Mouse (Mus musculus) stomach, embryonic 14.5 days (tissue): Measurements from ENCODE around the gene Crybg3. TPM values are rescaled to one million over a fixed set of nuclear protein-coding genes. Genes with fewer than 3 reads are reported as not detected.

ENCODE experiments used
- ATAC-seq: fragments of 200-750 bp; cut with Nextera tagmentation; 2 replicates; pipeline ENCODE4 v1.8.0; 2017; ENCODE audit warnings: low read depth, moderate TSS enrichment; ENCODE audit not compliant: insufficient number of reproducible peaks, insufficient read depth, low FRiP score
- H3K27ac ChIP-seq: fragments of 300-500 bp; sonication (generic); 2 replicates; pipeline ENCODE4 v1.5.1; 2014; ENCODE audit warnings: mild to moderate bottlenecking, low read length, moderate library complexity, mixed read lengths
- H3K27me3 ChIP-seq: fragments of 300-500 bp; sonication (generic); 2 replicates; pipeline ENCODE4 v1.6.1; 2014; ENCODE audit warnings: low read length, control low read depth, mixed read lengths; ENCODE audit not compliant: control insufficient read depth, insufficient read depth
- H3K36me3 ChIP-seq: fragments of 300-500 bp; sonication (generic); 2 replicates; pipeline ENCODE4 v1.6.1; 2014; ENCODE audit warnings: mild to moderate bottlenecking, control low read depth, low read length, moderate library complexity, mixed read lengths; ENCODE audit not compliant: control insufficient read depth, insufficient read depth
- H3K4me1 ChIP-seq: fragments of 300-500 bp; sonication (generic); 2 replicates; pipeline ENCODE4 v1.6.1; 2014; ENCODE audit warnings: low read length, control low read depth, mixed read lengths; ENCODE audit not compliant: control insufficient read depth, insufficient read depth
- H3K4me2 ChIP-seq: fragments of 300-500 bp; sonication (generic); replicated peaks from 2 replicates; pipeline ENCODE4 v1.6.1; 2014; ENCODE audit warnings: low read depth, low read length, control low read depth
- H3K4me3 ChIP-seq: fragments of 300-500 bp; sonication (generic); 2 replicates; pipeline ENCODE4 v1.5.1; 2014; ENCODE audit warnings: low read depth, low read length, control low read depth
- H3K9ac ChIP-seq: fragments of 300-500 bp; sonication (generic); replicated peaks from 2 replicates; pipeline ENCODE4 v1.6.1; 2014; ENCODE audit warnings: low read depth, mild to moderate bottlenecking, control low read depth, low read length, moderate library complexity, mixed read lengths
- H3K9me3 ChIP-seq: fragments of 300-500 bp; sonication (generic); 2 replicates; pipeline ENCODE4 v1.6.1; 2016; ENCODE audit warnings: low read depth, low read length, control low read depth; ENCODE audit not compliant: control insufficient read depth
- WGBS: fragments of 180-500 bp; shearing (Covaris S2); extraction: QIAGEN DNeasy Blood & Tissue Kit; methylation state at CpG from one replicate; pipeline ENCODE4 v1.1.7; 2014; 5-methylcytosine and 5-hydroxymethylcytosine counted together
- polyA plus RNA-seq: library from polyadenylated mRNA; unstranded; fragments of >200 nt; fragmentation: Nextera tagmentation; extraction: Ambion mirVana; gene quantifications from 2 replicates; pipeline ENCODE4 v1.2.1, GENCODE M21; 2014

The Crybg3 gene
- polyA plus RNA-seq, 1 experiment from 2014 or later = 18.4 TPM

DNA sequence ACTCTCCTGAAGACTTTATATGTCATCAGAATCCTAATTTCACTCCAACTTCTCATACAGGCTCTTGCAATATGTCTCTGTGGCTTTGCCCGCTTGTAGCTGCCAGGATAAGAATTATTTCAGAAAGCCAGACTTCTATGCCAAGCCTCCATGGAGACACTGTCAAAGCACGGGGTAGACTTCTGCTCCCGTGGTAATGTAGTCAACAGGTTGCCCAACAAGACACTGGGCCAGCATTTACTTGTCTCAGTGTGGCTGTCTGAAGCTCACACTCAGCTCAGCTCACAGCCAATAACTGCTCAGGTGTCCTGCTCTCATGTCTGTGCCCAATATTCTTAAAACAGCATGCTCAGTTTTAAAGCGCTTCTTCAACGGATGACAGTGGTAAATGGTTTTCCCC, 85.6 kb downstream of the Crybg3 start:
- H3K36me3 ChIP-seq = no peaks in the 10 kb centered on the region; the same call in 1 of the 2 replicates
- no peak overlapping the region for H3K4me3 ChIP-seq
- no peaks in the 10 kb centered on the region for H3K27me3 ChIP-seq
- H3K27ac ChIP-seq = no peak overlapping the region
- WGBS = 94% methylated on average over 5 of the region's 5 CpGs
- H3K9ac ChIP-seq = no peak overlapping the region
- no peak for ATAC-seq
- H3K4me1 ChIP-seq = no peaks in the 10 kb centered on the region
- no peak overlapping the region for H3K4me2 ChIP-seq
- peaks cover 3% of the 10 kb centered on the region; the same call in 1 of the 2 replicates for H3K9me3 ChIP-seq

DNA sequence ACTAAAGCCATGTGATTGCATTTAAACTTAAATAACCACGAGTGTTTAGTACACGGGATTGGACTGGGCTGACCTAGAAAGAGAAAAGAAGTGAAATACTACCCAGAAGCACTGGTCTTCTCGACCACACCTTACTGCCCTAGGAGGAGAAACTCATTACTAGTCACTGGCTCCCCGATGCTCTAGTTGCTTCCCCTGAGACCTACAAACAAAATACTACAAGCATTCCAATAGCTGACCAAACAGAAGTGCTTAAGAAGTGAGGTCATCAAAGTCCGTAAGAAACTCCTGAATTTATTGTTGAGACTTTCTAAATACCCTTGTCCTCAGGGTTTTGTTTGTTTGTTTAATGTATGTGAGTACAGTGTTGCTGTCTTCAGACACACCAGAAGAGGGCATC, 90.9 kb downstream of the Crybg3 start:
- H3K9me3 ChIP-seq = no peaks in the 10 kb centered on the region
- H3K4me1 ChIP-seq = no peaks in the 10 kb centered on the region
- no peak overlapping the region for H3K27ac ChIP-seq
- H3K9ac ChIP-seq = no peak overlapping the region
- H3K36me3 ChIP-seq = peaks cover 3% of the 10 kb centered on the region; the same call in 1 of the 2 replicates
- no peaks in the 10 kb centered on the region for H3K27me3 ChIP-seq
- 90% methylated on average over 5 of the region's 5 CpGs for WGBS
- no peak overlapping the region for H3K4me3 ChIP-seq
- no peak overlapping the region for H3K4me2 ChIP-seq
- no peak for ATAC-seq

DNA sequence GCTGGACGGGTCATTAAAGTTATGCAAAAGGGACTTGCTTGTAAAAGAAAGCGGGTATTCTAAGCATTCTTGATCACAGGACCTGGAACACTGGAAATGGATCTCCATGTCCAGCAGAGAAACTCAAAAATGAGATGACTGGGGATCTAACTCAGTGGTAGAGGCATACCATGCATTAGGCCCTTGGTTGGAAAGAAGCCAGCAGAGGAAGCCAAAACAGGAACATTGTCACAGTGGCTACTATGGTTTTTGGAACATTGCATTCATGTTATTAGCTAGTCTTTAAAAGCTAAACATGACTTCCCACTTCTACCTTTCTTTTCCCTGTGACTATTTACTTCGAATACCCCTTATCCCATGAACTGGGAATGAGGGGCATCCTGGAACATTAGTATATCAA, 101.6 kb downstream of the Crybg3 start:
- no peak for ATAC-seq
- H3K9me3 ChIP-seq = no peaks in the 10 kb centered on the region
- H3K36me3 ChIP-seq = peaks cover 7% of the 10 kb centered on the region; the same call in 1 of the 2 replicates
- H3K4me3 ChIP-seq = no peak overlapping the region
- H3K4me2 ChIP-seq = no peak overlapping the region
- H3K4me1 ChIP-seq = no peaks in the 10 kb centered on the region
- no peak overlapping the region for H3K27ac ChIP-seq
- H3K27me3 ChIP-seq = no peaks in the 10 kb centered on the region
- WGBS = 90% methylated on average over 3 of the region's 3 CpGs
- no peak overlapping the region for H3K9ac ChIP-seq

DNA sequence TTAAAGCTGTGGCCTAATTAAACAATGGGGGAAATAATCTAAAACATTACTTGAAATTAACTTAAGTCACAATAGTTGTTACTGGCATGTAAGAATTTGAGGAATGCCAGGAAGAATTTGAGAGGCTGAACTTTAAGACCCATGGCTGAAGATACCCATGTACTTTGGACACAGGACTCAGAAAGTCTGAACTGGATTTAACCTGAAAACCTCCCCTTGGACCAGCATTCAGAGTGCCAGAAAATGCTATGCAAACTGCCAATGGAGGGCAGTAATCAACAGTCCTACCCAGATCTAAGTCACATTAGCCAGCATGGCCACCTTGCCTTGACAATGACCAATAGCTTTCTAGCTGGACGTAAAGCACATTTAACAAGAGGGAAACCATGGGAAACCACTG, 102.8 kb downstream of the Crybg3 start:
- 62% methylated on average over 1 of the region's 1 CpGs for WGBS
- H3K4me2 ChIP-seq = no peak overlapping the region
- no peak overlapping the region for H3K27ac ChIP-seq
- H3K4me1 ChIP-seq = no peaks in the 10 kb centered on the region
- H3K9ac ChIP-seq = no peak overlapping the region
- no peaks in the 10 kb centered on the region for H3K9me3 ChIP-seq
- H3K27me3 ChIP-seq = no peaks in the 10 kb centered on the region
- H3K36me3 ChIP-seq = peaks cover 16% of the 10 kb centered on the region
- no peak for ATAC-seq
- H3K4me3 ChIP-seq = no peak overlapping the region

DNA sequence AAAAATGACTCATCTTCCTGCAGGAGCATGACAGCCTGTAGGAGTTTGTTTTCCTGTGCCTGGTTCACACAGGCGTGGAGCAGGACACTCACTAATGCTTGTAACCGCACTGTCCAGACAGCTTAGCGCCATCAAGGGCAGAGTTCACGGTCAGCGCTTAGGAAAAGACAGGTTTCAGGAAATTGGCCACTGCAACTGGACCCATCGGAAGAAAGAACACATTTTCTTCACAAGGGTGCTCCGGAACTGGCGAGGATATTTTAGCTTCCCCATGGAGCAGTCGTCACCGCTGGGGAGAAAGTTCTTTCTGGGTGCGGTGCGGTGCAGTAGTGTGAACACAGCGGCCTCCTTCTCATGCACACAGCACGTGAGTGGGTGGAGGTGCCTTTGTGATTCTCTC, 107.6 kb downstream of the Crybg3 start:
- ATAC-seq = no peak
- WGBS = 90% methylated on average over 14 of the region's 14 CpGs
- peaks cover 43% of the 10 kb centered on the region for H3K36me3 ChIP-seq
- no peak overlapping the region for H3K4me3 ChIP-seq
- no peak overlapping the region for H3K9ac ChIP-seq
- no peak overlapping the region for H3K4me2 ChIP-seq
- no peaks in the 10 kb centered on the region for H3K4me1 ChIP-seq
- no peak overlapping the region for H3K27ac ChIP-seq
- no peaks in the 10 kb centered on the region for H3K27me3 ChIP-seq
- no peaks in the 10 kb centered on the region for H3K9me3 ChIP-seq

DNA sequence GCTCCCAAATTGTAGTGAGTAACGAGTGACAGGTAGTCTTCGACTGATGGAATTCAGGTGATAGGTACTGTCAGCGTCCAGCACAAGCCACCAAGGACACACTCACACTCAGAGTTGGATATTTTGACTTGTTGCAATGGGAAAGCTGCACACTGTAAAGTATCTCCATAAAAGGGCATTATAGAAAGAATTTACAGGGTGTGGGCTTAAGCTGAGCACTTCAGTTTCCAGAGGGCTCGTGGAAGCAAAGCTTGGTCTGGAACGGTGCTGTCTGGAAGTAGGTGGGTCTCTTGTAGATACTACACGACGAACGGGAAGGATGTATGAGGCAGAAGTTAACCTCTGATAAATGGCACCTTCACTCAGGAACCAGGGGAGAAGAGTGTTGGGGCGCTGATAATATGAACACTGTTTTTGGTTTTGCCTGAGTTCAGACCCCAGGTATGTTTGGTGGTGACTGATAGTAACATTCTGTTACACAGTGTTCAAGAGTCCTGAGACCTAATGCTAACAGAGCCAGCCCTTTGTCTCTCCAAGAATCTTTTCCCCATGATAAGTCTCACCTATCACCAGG, 112.7 kb downstream of the Crybg3 start:
- H3K27me3 ChIP-seq = no peaks in the 10 kb centered on the region
- peak overlapping the region; percentile 39; the same call in 1 of the 2 replicates for H3K27ac ChIP-seq
- no peaks in the 10 kb centered on the region for H3K4me1 ChIP-seq
- 85% methylated on average over 9 of the region's 9 CpGs for WGBS
- H3K36me3 ChIP-seq = peaks cover 50% of the 10 kb centered on the region
- no peaks in the 10 kb centered on the region for H3K9me3 ChIP-seq
- 0 out of 2 replicates have a peak, but pooled peaks have one; percentile 56 for ATAC-seq
- H3K4me2 ChIP-seq = no peak overlapping the region
- H3K9ac ChIP-seq = no peak overlapping the region
- no peak overlapping the region for H3K4me3 ChIP-seq

DNA sequence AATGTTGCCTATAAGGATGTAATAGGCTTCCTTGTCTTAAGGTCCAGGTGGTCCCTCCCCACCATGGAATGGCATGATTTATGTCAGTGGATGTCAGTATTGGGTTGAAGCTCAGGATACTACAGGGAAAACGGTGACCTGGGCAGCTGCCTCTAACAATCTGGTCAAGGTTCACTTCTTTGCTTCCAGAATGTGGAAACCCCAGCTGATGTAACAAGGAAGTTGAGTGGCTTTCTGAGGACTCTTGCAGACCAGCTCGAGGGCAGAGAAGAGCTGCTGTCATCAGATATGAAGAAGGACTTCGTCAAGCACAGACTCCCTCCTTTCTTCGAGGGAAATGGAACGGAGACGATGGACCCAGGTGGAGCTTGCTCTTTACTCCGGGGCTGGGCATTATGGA, 113.5 kb downstream of the Crybg3 start:
- peak overlapping the region; percentile 39; the same call in 1 of the 2 replicates for H3K27ac ChIP-seq

DNA sequence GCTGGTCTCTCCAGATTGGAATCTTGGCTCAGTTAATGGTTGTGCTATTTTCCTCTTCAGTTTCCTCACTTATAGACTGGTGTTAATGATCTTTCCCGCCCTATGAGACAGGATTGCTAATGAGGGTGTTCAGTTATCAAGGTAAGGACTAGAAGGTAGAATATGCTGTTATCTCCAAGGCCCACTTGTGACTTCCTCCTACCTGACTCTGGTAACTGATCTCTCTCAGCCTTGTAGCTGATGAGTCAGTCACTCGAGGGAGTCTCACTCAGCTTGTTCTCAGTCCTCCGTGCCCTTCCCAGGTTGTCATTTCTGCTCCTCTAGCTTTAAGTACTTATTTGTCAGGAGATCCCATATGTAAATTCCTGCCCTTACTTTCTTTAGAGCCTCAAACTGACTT, 122.8 kb downstream of the Crybg3 start:
- no peak overlapping the region for H3K27ac ChIP-seq
- H3K9ac ChIP-seq = no peak overlapping the region
- 88% methylated on average over 3 of the region's 3 CpGs for WGBS

More for the DNA sequence above, 113.5 kb downstream of the Crybg3 start:
- Histone ChIP-seq H3K4me1 (no peaks in the 10 kb centered on the region), H3K4me3 (no peak overlapping the region), H3K9ac (no peak overlapping the region), H3K9me3 (no peaks in the 10 kb centered on the region), H3K36me3 (peaks cover 44% of the 10 kb centered on the region), H3K27me3 (no peaks in the 10 kb centered on the region), H3K4me2 (no peak overlapping the region)
- ATAC-seq = no peak
- 89% methylated on average over 7 of the region's 7 CpGs for WGBS

DNA sequence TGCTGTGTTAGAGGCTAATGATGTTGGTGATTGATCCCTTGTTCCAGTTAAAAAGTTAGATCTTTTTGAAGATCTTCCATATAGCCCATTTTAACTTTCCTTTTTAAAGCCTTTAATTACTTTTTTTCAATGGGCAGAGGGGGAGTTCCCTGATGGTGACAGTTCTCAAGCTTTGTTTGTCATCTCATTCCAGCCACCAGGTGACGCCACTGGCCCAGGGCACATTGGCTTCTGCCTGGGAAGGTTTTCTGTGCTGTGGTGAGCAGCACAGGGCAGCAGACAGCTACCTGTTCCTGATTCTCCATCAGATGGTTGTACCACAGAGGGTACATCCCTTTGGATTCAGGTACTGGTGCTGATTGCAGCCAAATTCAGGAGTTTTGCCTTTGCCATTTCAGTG, 126.0 kb downstream of the Crybg3 start:
- H3K9me3 ChIP-seq = no peaks in the 10 kb centered on the region
- ATAC-seq = no peak

More for the DNA sequence above, 122.8 kb downstream of the Crybg3 start:
- no peak for ATAC-seq
- no peaks in the 10 kb centered on the region for H3K9me3 ChIP-seq
- no peak overlapping the region for H3K4me3 ChIP-seq
- H3K4me1 ChIP-seq = no peaks in the 10 kb centered on the region
- H3K4me2 ChIP-seq = no peak overlapping the region
- peaks cover 5% of the 10 kb centered on the region; the same call in 1 of the 2 replicates for H3K36me3 ChIP-seq
- no peaks in the 10 kb centered on the region for H3K27me3 ChIP-seq

More for the DNA sequence above, 126.0 kb downstream of the Crybg3 start:
- 18% methylated on average over 1 of the region's 1 CpGs for WGBS
- H3K27me3 ChIP-seq = no peaks in the 10 kb centered on the region
- peaks cover 4% of the 10 kb centered on the region; the same call in 1 of the 2 replicates for H3K36me3 ChIP-seq
- no peaks in the 10 kb centered on the region for H3K4me1 ChIP-seq
- H3K4me2 ChIP-seq = no peak overlapping the region
- H3K4me3 ChIP-seq = no peak overlapping the region
- H3K9ac ChIP-seq = no peak overlapping the region
- no peak overlapping the region for H3K27ac ChIP-seq
